Comparison of ENCODE assay signal across 8 mouse cellular contexts in the genomic region with DNA sequence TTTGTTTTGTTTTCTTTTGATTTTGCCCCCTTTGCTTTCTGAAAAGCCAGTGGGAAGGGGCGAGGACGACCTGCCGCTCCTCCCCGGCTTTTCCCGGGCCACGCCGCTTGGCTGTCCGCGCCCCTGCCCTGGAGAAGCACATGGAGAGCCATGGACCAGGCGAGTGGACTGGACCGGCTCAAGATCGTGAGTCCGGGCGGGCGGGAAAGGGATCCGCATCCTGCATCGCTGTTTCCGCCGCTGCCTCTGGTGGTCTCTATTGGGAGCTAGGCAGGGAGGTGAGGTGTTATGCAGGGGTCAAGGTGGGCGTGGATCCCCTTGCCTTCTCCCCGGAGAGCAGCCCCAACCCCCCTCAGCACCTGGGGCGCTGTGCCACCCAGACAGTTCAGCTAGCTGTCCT. TPM values are rescaled to one million over a fixed set of nuclear protein-coding genes. Genes with fewer than 3 reads are reported as not detected.
DNase-seq lines count a peak whose midpoint lies in the region; ATAC-seq lines count a peak whose summit lies in the region.

No protein-coding gene starts in this region.

- H3K27me3 ChIP-seq in forebrain, embryonic 10.5 days (ENCODE audit: poor library complexity, severe bottlenecking) = peaks cover 27% of the 10 kb centered on the region
- peaks cover 13% of the 10 kb centered on the region; the same call in 1 of the 2 replicates for H3K27me3 ChIP-seq in hindbrain, embryonic 14.5 days (ENCODE audit: control insufficient read depth, insufficient read depth, low read length)
- peaks cover 34% of the 10 kb centered on the region for H3K27me3 ChIP-seq in liver, embryonic 13.5 days

- peak; percentile 68 for ATAC-seq in hindbrain, embryonic 14.5 days (ENCODE audit: low FRiP score)
- ATAC-seq in liver, embryonic 13.5 days (ENCODE audit: low read depth) = no peak

- H3K9ac ChIP-seq in hindbrain, embryonic 14.5 days = peak overlapping the region; percentile 69
- H3K9ac ChIP-seq in liver, embryonic 13.5 days = peak overlapping the region; percentile 45; the same call in 1 of the 2 replicates

- H3K27ac ChIP-seq in forebrain, embryonic 10.5 days = peak overlapping the region; percentile 95
- peak overlapping the region; percentile 63 for H3K27ac ChIP-seq in hindbrain, embryonic 14.5 days
- H3K27ac ChIP-seq in liver, embryonic 13.5 days = no peak overlapping the region

- peaks cover 57% of the 10 kb centered on the region for H3K4me1 ChIP-seq in forebrain, embryonic 10.5 days
- H3K4me1 ChIP-seq in hindbrain, embryonic 14.5 days (replicated peaks; ENCODE audit: control insufficient read depth, insufficient read depth, low read length) = peaks cover 7% of the 10 kb centered on the region; the same call in 1 of the 2 replicates
- H3K4me1 ChIP-seq in liver, embryonic 13.5 days (replicated peaks) = peaks cover 5% of the 10 kb centered on the region; the same call in 1 of the 2 replicates

- H3K36me3 ChIP-seq in forebrain, embryonic 10.5 days (replicated peaks) = no peaks in the 10 kb centered on the region
- no peaks in the 10 kb centered on the region for H3K36me3 ChIP-seq in hindbrain, embryonic 14.5 days (replicated peaks; ENCODE audit: control insufficient read depth, insufficient read depth)
- no peaks in the 10 kb centered on the region for H3K36me3 ChIP-seq in liver, embryonic 13.5 days

- no peaks in the 10 kb centered on the region for H3K9me3 ChIP-seq in forebrain, embryonic 10.5 days
- no peaks in the 10 kb centered on the region for H3K9me3 ChIP-seq in hindbrain, embryonic 14.5 days (ENCODE audit: control insufficient read depth, low read length)
- H3K9me3 ChIP-seq in liver, embryonic 13.5 days (replicated peaks) = no peaks in the 10 kb centered on the region

- H3K4me3 ChIP-seq in forebrain, embryonic 10.5 days = peak overlapping the region; percentile 58
- peak overlapping the region; percentile 59 for H3K4me3 ChIP-seq in hindbrain, embryonic 14.5 days (replicated peaks; ENCODE audit: low read length)
- peak overlapping the region; percentile 56 for H3K4me3 ChIP-seq in liver, embryonic 13.5 days (replicated peaks)

- peak; percentile 63 for DNase-seq in embryo, embryonic 10 days (ENCODE audit: low spot score)
- DNase-seq in embryo, embryonic 9.5 days (ENCODE audit: extremely low spot score) = no peak
- DNase-seq in Muller cell, postnatal 12 days (ENCODE audit: inconsistent ontology term) = peak; percentile 46
- DNase-seq in forebrain, embryonic 10.5 days (ENCODE audit: extremely low spot score, low spot score) = peak; percentile 70
- DNase-seq in hindbrain, embryonic 14.5 days (ENCODE audit: low spot score) = no peak
- DNase-seq in liver, embryonic 13.5 days = no peak
- peak; percentile 69 for DNase-seq in neural tube, embryonic 10.5 days (ENCODE audit: extremely low spot score, low spot score)
- peak; percentile 27 for DNase-seq in urinary bladder, postnatal 14 days (ENCODE audit: low spot score)

- WGBS in forebrain, embryonic 10.5 days = 0% methylated on average over 22 of the region's 22 CpGs
- under 1% methylated on average over 22 of the region's 22 CpGs for WGBS in hindbrain, embryonic 14.5 days
- WGBS in liver, embryonic 13.5 days (ENCODE audit: insufficient replicate concordance) = 0% methylated on average over 22 of the region's 22 CpGs

- H3K4me2 ChIP-seq in hindbrain, embryonic 14.5 days (replicated peaks) = peak overlapping the region; percentile 80
- peak overlapping the region; percentile 67 for H3K4me2 ChIP-seq in liver, embryonic 13.5 days

RNA-seq across cellular contexts. Expression of a gene that starts 1.9 kb away (rescaled TPM):
- polyA plus RNA-seq in forebrain, embryonic 10.5 days (2016; fragmentation: Nextera tagmentation; extraction: Ambion mirVana) = 2.7 and 2.8 TPM in 2 replicates
- polyA plus RNA-seq in hindbrain, embryonic 14.5 days (2014; fragmentation: Nextera tagmentation; extraction: Ambion mirVana) = 5.6 and 5.9 TPM in 2 replicates
- 0.12 and 0.30 TPM in 2 replicates for polyA plus RNA-seq in liver, embryonic 13.5 days (2015; fragmentation: Nextera tagmentation; extraction: Ambion mirVana)

Comparison
In these comparisons a context has a peak if more than half of its experiments do, and no peak if none do; other contexts are left out.
1. DNase-seq: peak in embryo, embryonic 10 days (single experiment), Muller cell, postnatal 12 days (single experiment), forebrain, embryonic 10.5 days (single experiment), neural tube, embryonic 10.5 days (single experiment) and urinary bladder, postnatal 14 days (single experiment); none in embryo, embryonic 9.5 days (single experiment), hindbrain, embryonic 14.5 days (single experiment) and liver, embryonic 13.5 days (single experiment).
2. Peak in every context shown above with its lines, with median percentiles within 50 percentile points of each other: H3K4me3 ChIP-seq.